Mouse (Mus musculus): ENCODE data around the gene Vps26c.

DNA sequence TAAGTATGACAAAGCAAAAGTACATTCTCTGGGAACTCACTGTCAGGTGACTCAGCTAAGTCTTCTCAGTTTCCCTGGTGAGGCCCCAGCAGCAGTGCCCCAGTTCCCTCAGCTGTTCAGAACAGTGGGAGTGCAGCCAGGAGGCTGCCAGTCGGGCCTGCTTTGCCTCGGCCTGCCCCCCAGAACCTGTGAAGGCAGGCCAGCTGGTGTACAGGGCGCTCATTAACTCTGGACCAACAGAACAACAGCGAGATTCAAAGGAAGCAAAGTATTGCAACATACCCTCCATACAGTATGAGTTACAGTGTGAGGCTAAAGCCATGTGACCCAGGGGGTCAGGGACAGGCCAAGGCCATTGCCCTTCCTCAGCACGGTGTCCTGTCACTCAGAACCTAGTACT lies 28.7 kb downstream of the Vps26c start:
- TF ChIP-seq KAT2A (IDR thresholded peaks at IDR 0.05; ENCODE audit: insufficient replicate concordance, low read length) (no peak), CTCF (conservative IDR thresholded peaks at IDR 0.05 in 1 of 2, IDR thresholded peaks at IDR 0.05 in 1 of 2; ENCODE audit: low read depth in 2 of 2, low read length in 2 of 2) (no peak), POLR2A (IDR thresholded peaks at IDR 0.05; ENCODE audit: low read depth, low read length) (no peak), MEF2A (IDR thresholded peaks at IDR 0.05; ENCODE audit: borderline replicate concordance, low read depth, low read length) (no peak), MAFK (IDR thresholded peaks at IDR 0.05; ENCODE audit: insufficient replicate concordance, low read length) (no peak), NELFE (IDR thresholded peaks at IDR 0.05; ENCODE audit: low read depth, low read length) (no peak), POLR2AphosphoS2 (IDR thresholded peaks at IDR 0.05; ENCODE audit: low read depth, low read length) (no peak), EP300 (IDR thresholded peaks at IDR 0.05; ENCODE audit: low read length) (no peak), HCFC1 (IDR thresholded peaks at IDR 0.05; ENCODE audit: low read depth, low read length) (no peak), PAX5 (IDR thresholded peaks at IDR 0.05; ENCODE audit: low read length) (no peak), TBP (conservative IDR thresholded peaks at IDR 0.05; ENCODE audit: low read depth, low read length) (no peak)
